Mouse (Mus musculus) myocyte (in vitro differentiated cells): Measurements from ENCODE around the gene Mad1l1.

Source experiments
- CEBPB ChIP-seq: IDR thresholded peaks from 2 replicates; pipeline ENCODE4 v1.6.1; 2011; ENCODE audit warnings: mild to moderate bottlenecking, moderate library complexity; ENCODE audit not compliant: poor library complexity, insufficient read depth, severe bottlenecking
- E2F4 ChIP-seq: IDR thresholded peaks from one replicate; pipeline ENCODE4 v1.6.1; 2011; ENCODE audit warnings: mild to moderate bottlenecking, control low read depth, moderate library complexity; ENCODE audit not compliant: insufficient read depth
- MAX ChIP-seq: IDR thresholded peaks from one replicate; pipeline ENCODE4 v1.6.1; 2011; ENCODE audit warnings: low read depth, mild to moderate bottlenecking, control low read depth
- MYOD1 ChIP-seq, 3 experiments: IDR thresholded peaks; one replicate each; pipeline ENCODE4 v1.6.1; 2011; ENCODE audit warnings: control low read depth in 2 of 3, low read depth in 2 of 3, mild to moderate bottlenecking in 2 of 3, moderate library complexity in 1 of 3; ENCODE audit not compliant: insufficient read length in 2 of 3, control insufficient read depth in 1 of 3
- MYOG ChIP-seq, 3 experiments: IDR thresholded peaks; one replicate each; pipeline ENCODE4 v1.6.1; 2011; ENCODE audit warnings: control low read depth in 2 of 3, low read depth in 2 of 3, mild to moderate bottlenecking in 2 of 3; ENCODE audit not compliant: insufficient read length in 2 of 3, control insufficient read depth in 1 of 3, insufficient read depth in 1 of 3
- POLR2A ChIP-seq: IDR thresholded peaks from one replicate; pipeline ENCODE4 v1.6.1; 2011; ENCODE audit warnings: low read depth, mild to moderate bottlenecking, control low read depth, moderate library complexity; ENCODE audit not compliant: insufficient read length
- POLR2AphosphoS2 ChIP-seq: IDR thresholded peaks from one replicate; pipeline ENCODE4 v1.6.1; 2011; ENCODE audit warnings: low read depth, control low read depth; ENCODE audit not compliant: insufficient read length
- REST ChIP-seq: IDR thresholded peaks from one replicate; pipeline ENCODE4 v1.6.1; 2011; ENCODE audit warnings: mild to moderate bottlenecking, control low read depth, moderate library complexity; ENCODE audit not compliant: insufficient read depth, insufficient read length
- SRF ChIP-seq: IDR thresholded peaks from one replicate; pipeline ENCODE4 v1.6.1; 2011; ENCODE audit warnings: low read depth; ENCODE audit not compliant: control insufficient read depth, insufficient read length
- TCF12 ChIP-seq: IDR thresholded peaks from one replicate; pipeline ENCODE4 v1.6.1; 2011; ENCODE audit warnings: mild to moderate bottlenecking, control low read depth; ENCODE audit not compliant: poor library complexity, insufficient read depth, severe bottlenecking
- TCF3 ChIP-seq: IDR thresholded peaks from one replicate; pipeline ENCODE4 v1.6.1; 2011; ENCODE audit warnings: low read depth, control low read depth; ENCODE audit not compliant: insufficient read length
- USF1 ChIP-seq: IDR thresholded peaks from one replicate; pipeline ENCODE4 v1.6.1; 2011; ENCODE audit warnings: low read depth, mild to moderate bottlenecking, control low read depth, moderate library complexity

GRCm38 (mm10) chr5:140079511-140079910 is 241.8 kb downstream of the Mad1l1 start:
- no peak for TF ChIP-seq MYOD1 (IDR thresholded peaks at IDR 0.05; ENCODE audit: control insufficient read depth in 1 of 3, insufficient read length in 2 of 3, low read depth in 2 of 3)
- no peak for TF ChIP-seq POLR2A
- no peak for TF ChIP-seq USF1
- no peak for TF ChIP-seq MAX
- TF ChIP-seq E2F4 = no peak
- TF ChIP-seq TCF12 = no peak
- no peak for TF ChIP-seq REST
- TF ChIP-seq CEBPB = no peak
- no peak for TF ChIP-seq POLR2AphosphoS2
- no peak for TF ChIP-seq TCF3
- TF ChIP-seq SRF = no peak
- TF ChIP-seq MYOG (IDR thresholded peaks at IDR 0.05; ENCODE audit: control insufficient read depth in 1 of 3, insufficient read depth in 1 of 3, insufficient read length in 2 of 3, low read depth in 2 of 3) = no peak
